Mouse (Mus musculus): ENCODE measurements around the gene Nedd9. TPM values are rescaled to one million over a fixed set of nuclear protein-coding genes. Genes with fewer than 3 reads are reported as not detected.

The Nedd9 gene
- 42.5 and 46.5 TPM in 2 replicates for total RNA-seq (2012; rRNA removed)
- 44.6 and 48.7 TPM in 2 replicates for total RNA-seq (2014; rRNA removed)
- 41.3 and 54.1 TPM in 2 replicates for polyA plus RNA-seq (2012; ENCODE audit: insufficient read length, low read depth)

- Histone ChIP-seq H3K4me2 (ENCODE audit: insufficient read depth, low read depth, poor library complexity, severe bottlenecking) (peak within 1 kb of the TSS; percentile 93), H3K27ac (ENCODE audit: insufficient read depth, low read depth) (peak within 1 kb of the TSS; percentile 96), H3K4me3 (replicated peaks in 1 of 3; ENCODE audit: low read depth in 2 of 3, low read length in 2 of 3, poor library complexity in 1 of 3) (peak within 1 kb of the TSS; percentile 79 to 92 (median 86)), H3K9ac (ENCODE audit: insufficient read depth, low read depth) (peak within 1 kb of the TSS; percentile 91), H3K79me2 (replicated peaks; ENCODE audit: control insufficient read depth, extremely low read depth, insufficient read depth, poor library complexity, severe bottlenecking) (peaks cover 48% of the 10 kb centered on the region), H3K36me3 (replicated peaks in 1 of 2; ENCODE audit: control insufficient read depth in 1 of 2, insufficient read depth in 1 of 2, low read length in 1 of 2) (peaks cover 12 to 34% of the 10 kb centered on the region in 2 experiments), H3K27me3 (replicated peaks) (no peaks in the 10 kb centered on the region), H3K9me3 (replicated peaks; ENCODE audit: low read length) (no peaks in the 10 kb centered on the region), H3K4me1 (ENCODE audit: control insufficient read depth in 1 of 2, insufficient read depth in 2 of 2) (peaks cover 41 to 75% of the 10 kb centered on the region in 2 experiments)
- dilution Hi-C loops (cut with MboI; ENCODE audit: extremely low pct_ligation_motif_present, extremely low pct_unique_long_range_greater_than_20kb, low sequenced_read_pairs) = no loop called here
- peak; percentile 88 for DNase-seq (ENCODE audit: extremely low read depth)
- in situ Hi-C loops (cut with MboI; ENCODE audit: low pct_ligation_motif_present, low pct_unique_long_range_greater_than_20kb, low sequenced_read_pairs) = no loop called here
- TF ChIP-seq RAD21 (IDR thresholded peaks at IDR 0.05; ENCODE audit: low read depth, low read length) (no peak; the same call in 1 of the 2 replicates), ZMIZ1 (IDR thresholded peaks at IDR 0.05; ENCODE audit: low read depth, low read length) (peak; percentile 73; the same call in 1 of the 2 replicates), HCFC1 (IDR thresholded peaks at IDR 0.05; ENCODE audit: low read depth, low read length) (peak; percentile 70), E2F4 (IDR thresholded peaks at IDR 0.05; ENCODE audit: insufficient replicate concordance, low read depth, low read length) (no peak; the same call in 1 of the 2 replicates), CHD1 (IDR thresholded peaks at IDR 0.05; ENCODE audit: low read depth, low read length) (no peak), RCOR1 (conservative IDR thresholded peaks at IDR 0.05; ENCODE audit: low read depth, low read length) (no peak), CHD2 (IDR thresholded peaks at IDR 0.05; ENCODE audit: low read length) (no peak), EP300 (IDR thresholded peaks at IDR 0.05; ENCODE audit: low read length) (no peak), BHLHE40 (IDR thresholded peaks at IDR 0.05; ENCODE audit: low read depth, low read length) (peak; percentile 83), CTCF (conservative IDR thresholded peaks at IDR 0.05 in 1 of 2, IDR thresholded peaks at IDR 0.05 in 1 of 2; ENCODE audit: low read depth in 2 of 2, low read length in 2 of 2) (no peak), GABPA (IDR thresholded peaks at IDR 0.05; ENCODE audit: insufficient replicate concordance, low read depth, low read length) (no peak), POLR2AphosphoS2 (IDR thresholded peaks at IDR 0.05; ENCODE audit: low read depth, low read length) (peak; percentile 69; the same call in 1 of the 2 replicates), ZNF384 (IDR thresholded peaks at IDR 0.05; ENCODE audit: low read depth, low read length) (no peak), PAX5 (IDR thresholded peaks at IDR 0.05; ENCODE audit: low read length) (no peak), MYC (IDR thresholded peaks at IDR 0.05; ENCODE audit: low read depth, low read length) (peak; percentile 92), ELF1 (IDR thresholded peaks at IDR 0.05; ENCODE audit: low read depth, low read length) (peak; percentile 80; the same call in 1 of the 2 replicates), ZC3H11A (IDR thresholded peaks at IDR 0.05; ENCODE audit: low read depth, low read length) (no peak), UBTF (IDR thresholded peaks at IDR 0.05; ENCODE audit: low read depth, low read length) (no peak), USF1 (IDR thresholded peaks at IDR 0.05; ENCODE audit: low read depth, low read length) (no peak), MAZ (IDR thresholded peaks at IDR 0.05; ENCODE audit: low read depth, low read length) (no peak), TCF12 (IDR thresholded peaks at IDR 0.05; ENCODE audit: low read depth, low read length) (peak; percentile 85), MEF2A (IDR thresholded peaks at IDR 0.05; ENCODE audit: borderline replicate concordance, low read depth, low read length) (peak; percentile 59; the same call in 1 of the 2 replicates), POLR2A (IDR thresholded peaks at IDR 0.05; ENCODE audit: low read depth, low read length) (peak; percentile 76), SMC3 (IDR thresholded peaks at IDR 0.05; ENCODE audit: low read depth, low read length) (peak; percentile 3; the same call in 1 of the 2 replicates), IRF4 (IDR thresholded peaks at IDR 0.05; ENCODE audit: low read depth, low read length) (no peak; the same call in 1 of the 2 replicates), TBP (conservative IDR thresholded peaks at IDR 0.05; ENCODE audit: low read depth, low read length) (peak; percentile 74), NELFE (IDR thresholded peaks at IDR 0.05; ENCODE audit: low read depth, low read length) (peak; percentile 70), MXI1 (IDR thresholded peaks at IDR 0.05; ENCODE audit: low read depth, low read length) (peak; percentile 90), JUN (IDR thresholded peaks at IDR 0.05; ENCODE audit: insufficient read depth, low read depth, low read length) (no peak), ETS1 (conservative IDR thresholded peaks at IDR 0.05; ENCODE audit: low read depth, low read length) (no peak; the same call in 1 of the 2 replicates), MAX (IDR thresholded peaks at IDR 0.05; ENCODE audit: low read length) (peak; percentile 62), NRF1 (IDR thresholded peaks at IDR 0.05; ENCODE audit: low read depth, low read length) (peak; percentile 33; the same call in 1 of the 2 replicates), MAFK (IDR thresholded peaks at IDR 0.05; ENCODE audit: insufficient replicate concordance, low read length) (no peak), KAT2A (IDR thresholded peaks at IDR 0.05; ENCODE audit: insufficient replicate concordance, low read length) (no peak; the same call in 1 of the 2 replicates), USF2 (conservative IDR thresholded peaks at IDR 0.05; ENCODE audit: low read depth, low read length) (no peak), JUND (conservative IDR thresholded peaks at IDR 0.05; ENCODE audit: low read depth, low read length) (no peak), ZKSCAN1 (IDR thresholded peaks at IDR 0.05; ENCODE audit: borderline replicate concordance, low read depth, low read length) (no peak), SIN3A (IDR thresholded peaks at IDR 0.05; ENCODE audit: low read length) (peak; percentile 94)
Observed at GRCm38 (mm10) chr13:41486606-41487408, at the start of gene Nedd9. Nedd9 (minus strand) TSS chr13:41487362.
